Mouse (Mus musculus) heart, embryonic 12.5 days (tissue): Measurements from ENCODE around the gene Ankrd12. TPM values are rescaled to one million over a fixed set of nuclear protein-coding genes. Genes with fewer than 3 reads are reported as not detected.

Experiments used
- ATAC-seq: fragments of 200-750 bp; cut with Nextera tagmentation; 2 replicates; pipeline ENCODE4 v1.8.0; 2017; ENCODE audit warnings: moderate TSS enrichment, moderate library complexity; ENCODE audit not compliant: insufficient number of reproducible peaks, low FRiP score
- H3K27ac ChIP-seq: fragments of 300-500 bp; sonication (generic); 2 replicates; pipeline ENCODE4 v1.5.1; 2016; ENCODE audit warnings: mild to moderate bottlenecking, moderate library complexity; ENCODE audit not compliant: poor library complexity, severe bottlenecking
- H3K27me3 ChIP-seq: fragments of 300-500 bp; sonication (generic); replicated peaks from 2 replicates; pipeline ENCODE4 v1.6.1; 2016; ENCODE audit warnings: mild to moderate bottlenecking, moderate library complexity
- H3K36me3 ChIP-seq: fragments of 300-500 bp; sonication (generic); 2 replicates; pipeline ENCODE4 v1.6.1; 2016; ENCODE audit warnings: mild to moderate bottlenecking, moderate library complexity
- H3K4me1 ChIP-seq: fragments of 300-500 bp; sonication (generic); replicated peaks from 2 replicates; pipeline ENCODE4 v1.6.1; 2016; ENCODE audit warnings: mild to moderate bottlenecking
- H3K4me2 ChIP-seq: fragments of 300-500 bp; sonication (generic); 2 replicates; pipeline ENCODE4 v1.6.1; 2016; ENCODE audit warnings: mild to moderate bottlenecking, moderate library complexity
- H3K4me3 ChIP-seq: fragments of 300-500 bp; sonication (generic); 2 replicates; pipeline ENCODE4 v1.5.1; 2016; ENCODE audit warnings: mild to moderate bottlenecking
- H3K9ac ChIP-seq: fragments of 300-500 bp; sonication (generic); 2 replicates; pipeline ENCODE4 v1.6.1; 2016; ENCODE audit warnings: mild to moderate bottlenecking, moderate library complexity
- H3K9me3 ChIP-seq: fragments of 300-500 bp; sonication (generic); replicated peaks from 2 replicates; pipeline ENCODE4 v1.6.1; 2016; ENCODE audit warnings: mild to moderate bottlenecking, moderate library complexity
- WGBS: fragments of 180-500 bp; shearing (Covaris S2); methylation state at CpG from one replicate; pipeline ENCODE4 v1.1.7; 2016; 5-methylcytosine and 5-hydroxymethylcytosine counted together
- polyA plus RNA-seq: library from polyadenylated mRNA; unstranded; fragments of >200 nt; fragmentation: Nextera tagmentation; extraction: Ambion mirVana; gene quantifications from 2 replicates; pipeline ENCODE4 v1.2.1, GENCODE M21; 2016

The Ankrd12 gene
- polyA plus RNA-seq, 1 experiment from 2014 or later: 18.7 TPM

DNA sequence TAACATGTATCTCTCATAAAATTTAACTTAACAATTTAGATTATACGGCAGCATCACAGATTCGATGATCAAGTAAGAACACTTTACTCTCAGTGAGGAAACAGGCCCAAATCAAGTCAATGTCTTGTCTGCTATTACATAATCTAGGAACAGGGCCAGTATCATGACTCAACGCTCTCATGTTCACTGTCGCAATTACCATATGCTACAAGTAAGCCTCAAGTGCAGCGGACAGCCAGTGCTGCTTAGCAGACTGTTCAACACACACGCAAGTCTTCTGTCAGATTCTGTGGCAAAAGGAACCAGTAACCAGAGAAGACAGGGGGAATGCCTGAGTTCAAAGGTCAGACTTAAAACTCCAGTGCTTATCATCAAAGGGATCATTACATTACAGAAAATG lies 145.9 kb downstream of the Ankrd12 start:
- no peak overlapping the region for H3K9ac ChIP-seq
- no peak overlapping the region for H3K27ac ChIP-seq
- no peak for ATAC-seq
- peaks cover 5% of the 10 kb centered on the region; the same call in 1 of the 2 replicates for H3K9me3 ChIP-seq
- H3K4me2 ChIP-seq: no peak overlapping the region
- H3K36me3 ChIP-seq: peaks cover 58% of the 10 kb centered on the region
- H3K4me1 ChIP-seq: peaks cover 8% of the 10 kb centered on the region
- no peaks in the 10 kb centered on the region for H3K27me3 ChIP-seq
- no peak overlapping the region for H3K4me3 ChIP-seq
- WGBS: 75% methylated on average over 6 of the region's 6 CpGs

DNA sequence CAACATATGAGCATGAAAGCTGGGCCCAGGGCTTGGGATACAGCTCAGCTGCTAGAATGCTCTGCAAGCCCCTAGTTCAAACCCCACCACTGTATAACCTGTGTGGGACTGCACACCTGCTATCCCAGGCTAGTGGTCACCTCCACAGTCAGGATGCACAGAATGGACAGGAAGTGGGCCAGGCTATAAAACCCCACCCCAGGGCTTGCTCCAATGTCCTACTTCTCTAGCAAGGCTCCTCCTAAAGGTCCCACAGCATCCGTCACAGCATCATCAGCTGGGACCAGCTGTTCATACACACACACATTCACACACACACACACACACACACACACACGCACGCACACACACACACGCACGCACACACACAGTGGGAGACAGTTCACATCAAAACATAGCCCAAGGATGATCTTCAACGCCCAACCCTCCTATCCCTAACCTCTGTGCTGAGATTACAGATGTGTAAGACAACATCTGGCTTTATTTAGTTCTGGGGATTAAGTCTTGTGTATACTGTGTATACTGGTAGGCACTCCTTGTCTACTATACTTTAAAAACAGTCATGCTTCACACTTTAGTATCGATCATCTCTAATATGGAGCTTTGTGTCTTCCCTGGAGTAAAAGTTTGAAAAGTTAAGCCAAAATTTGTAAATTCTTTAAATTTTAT lies 146.6 kb downstream of the Ankrd12 start:
- no peaks in the 10 kb centered on the region for H3K27me3 ChIP-seq
- H3K36me3 ChIP-seq: peaks cover 58% of the 10 kb centered on the region
- H3K27ac ChIP-seq: no peak overlapping the region
- no peak overlapping the region for H3K4me3 ChIP-seq
- peaks cover 8% of the 10 kb centered on the region for H3K4me1 ChIP-seq
- 91% methylated on average over 7 of the region's 7 CpGs for WGBS
- no peak overlapping the region for H3K9ac ChIP-seq
- peaks cover 5% of the 10 kb centered on the region; the same call in 1 of the 2 replicates for H3K9me3 ChIP-seq
- no peak overlapping the region for H3K4me2 ChIP-seq
- ATAC-seq: no peak

DNA sequence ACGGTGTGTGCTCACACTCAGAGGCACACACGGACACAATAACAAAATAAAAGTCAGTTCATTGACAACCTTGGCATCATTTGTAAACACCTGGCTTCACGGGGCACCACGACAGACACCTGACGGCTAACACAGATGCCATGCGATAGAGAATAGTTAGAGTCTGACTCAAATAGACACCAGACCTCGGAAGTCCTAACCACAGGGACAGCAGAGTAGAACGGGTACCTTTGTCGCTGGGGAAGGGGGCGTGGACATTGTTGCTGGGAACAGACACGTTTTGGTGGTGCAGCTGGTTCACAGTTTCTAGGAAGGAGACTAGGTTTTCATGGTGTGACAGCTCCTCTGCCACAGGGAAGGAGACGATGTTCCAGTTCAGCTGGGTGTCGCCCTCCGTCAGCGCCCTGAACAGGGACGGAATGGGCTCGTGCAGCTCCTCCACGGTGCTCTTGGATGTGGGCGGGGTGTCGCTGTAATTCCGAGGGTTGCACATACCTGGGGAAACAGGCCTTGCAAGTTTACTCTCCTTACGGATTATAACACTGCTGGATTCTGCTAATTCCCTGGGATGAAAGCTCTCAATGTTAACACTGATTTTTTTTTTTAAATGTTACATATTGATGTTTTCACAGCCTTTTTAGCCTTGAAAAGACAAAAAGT lies 147.4 kb downstream of the Ankrd12 start:
- no peak overlapping the region for H3K4me3 ChIP-seq
- H3K9me3 ChIP-seq: peaks cover 5% of the 10 kb centered on the region; the same call in 1 of the 2 replicates
- H3K9ac ChIP-seq: no peak overlapping the region
- no peaks in the 10 kb centered on the region for H3K27me3 ChIP-seq
- H3K4me1 ChIP-seq: peaks cover 8% of the 10 kb centered on the region
- ATAC-seq: no peak
- no peak overlapping the region for H3K4me2 ChIP-seq
- peaks cover 60% of the 10 kb centered on the region for H3K36me3 ChIP-seq
- no peak overlapping the region for H3K27ac ChIP-seq
- WGBS: 86% methylated on average over 22 of the region's 22 CpGs

DNA sequence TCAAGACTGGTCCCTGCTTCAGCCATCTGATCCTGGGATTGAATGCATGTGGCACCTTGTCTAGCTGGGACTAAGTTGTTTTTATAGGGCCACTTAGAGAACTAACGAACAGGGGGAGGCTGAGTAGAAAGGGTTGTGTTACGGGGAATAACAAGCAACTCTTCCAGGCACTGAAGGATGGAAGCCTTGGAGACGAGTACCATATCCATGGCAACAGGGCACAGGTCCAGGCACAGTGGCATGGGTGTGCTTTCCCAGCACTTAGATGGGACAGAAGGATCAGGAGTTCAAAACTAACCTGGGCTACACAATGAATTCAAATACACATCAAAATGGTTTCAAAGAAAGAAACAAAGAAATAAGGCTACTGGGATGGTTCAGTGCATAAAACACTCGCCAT lies 149.8 kb downstream of the Ankrd12 start:
- Histone ChIP-seq H3K27ac (no peak overlapping the region), H3K4me3 (no peak overlapping the region), H3K9ac (no peak overlapping the region), H3K9me3 (no peaks in the 10 kb centered on the region), H3K27me3 (no peaks in the 10 kb centered on the region), H3K4me2 (no peak overlapping the region), H3K36me3 (peaks cover 57% of the 10 kb centered on the region), H3K4me1 (peaks cover 8% of the 10 kb centered on the region)
- WGBS: 88% methylated on average over 4 of the region's 4 CpGs
- no peak for ATAC-seq

DNA sequence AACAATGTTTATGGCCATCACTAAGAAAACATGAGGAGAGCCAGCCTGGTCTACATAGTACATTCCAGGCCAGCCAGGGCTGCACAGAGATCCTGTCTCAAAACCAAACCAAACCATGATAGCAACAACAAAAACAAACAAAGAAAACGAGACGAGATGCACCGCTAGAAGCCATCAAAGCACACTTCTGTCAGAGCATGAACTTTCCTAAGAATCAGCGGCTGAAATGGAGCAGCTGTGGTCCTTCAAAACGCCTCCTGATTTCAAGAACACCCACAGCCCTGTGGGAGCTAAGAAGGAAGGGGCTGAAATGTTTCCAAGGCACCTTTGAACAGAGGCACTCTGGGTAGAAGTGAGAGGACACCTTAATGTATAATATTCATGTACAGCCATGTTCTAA lies 152.7 kb downstream of the Ankrd12 start:
- Histone ChIP-seq H3K9ac (no peak overlapping the region), H3K36me3 (peaks cover 63% of the 10 kb centered on the region), H3K27ac (no peak overlapping the region), H3K9me3 (no peaks in the 10 kb centered on the region), H3K4me2 (no peak overlapping the region), H3K4me1 (no peaks in the 10 kb centered on the region; the same call in 1 of the 2 replicates), H3K4me3 (no peak overlapping the region), H3K27me3 (no peaks in the 10 kb centered on the region)
- ATAC-seq: no peak
- 60% methylated on average over 5 of the region's 5 CpGs for WGBS

DNA sequence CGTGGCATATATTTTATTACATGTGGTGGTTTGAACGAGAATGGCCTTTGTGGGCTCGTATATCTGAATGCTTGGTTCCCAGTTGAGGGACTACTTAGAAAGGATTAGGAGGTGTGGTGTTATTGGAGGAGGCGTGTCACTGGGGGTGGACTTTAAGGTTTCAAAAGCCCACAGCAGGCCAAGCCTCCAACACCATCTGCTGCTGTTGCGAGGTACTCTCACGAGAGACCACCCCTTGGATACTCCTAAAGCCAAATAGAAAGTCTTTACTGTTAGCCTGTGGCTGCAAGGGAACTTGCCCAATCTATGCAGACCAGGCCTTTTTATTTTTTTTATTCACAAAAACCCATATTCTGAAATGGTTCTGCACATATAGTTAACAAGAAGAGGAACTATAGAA lies 154.9 kb downstream of the Ankrd12 start:
- no peak overlapping the region for H3K4me3 ChIP-seq

DNA sequence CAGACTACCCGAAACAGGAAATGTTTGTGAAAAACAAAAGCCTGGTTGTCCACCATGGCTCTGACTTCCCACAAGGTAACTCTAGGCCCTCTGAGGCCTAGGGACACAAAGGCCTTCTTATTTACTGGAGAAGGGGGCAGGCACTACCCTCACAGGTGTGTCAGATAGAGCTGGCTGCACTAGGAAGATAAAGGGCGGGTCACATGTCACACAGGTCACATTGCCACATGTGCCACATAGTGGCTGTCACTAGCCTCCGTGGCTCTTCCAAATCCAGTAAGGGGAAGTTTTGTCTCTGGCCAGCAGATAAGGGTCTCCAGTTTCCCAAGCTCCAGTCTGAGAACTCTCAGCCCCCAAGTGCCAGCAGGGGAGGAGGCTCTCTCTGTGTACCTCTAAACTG lies 157.7 kb downstream of the Ankrd12 start:
- peaks cover 32% of the 10 kb centered on the region for H3K36me3 ChIP-seq
- H3K4me2 ChIP-seq: no peak overlapping the region
- 55% methylated on average over 3 of the region's 3 CpGs for WGBS
- no peaks in the 10 kb centered on the region for H3K27me3 ChIP-seq
- no peak overlapping the region for H3K9ac ChIP-seq
- no peaks in the 10 kb centered on the region for H3K9me3 ChIP-seq
- peaks cover 13% of the 10 kb centered on the region for H3K4me1 ChIP-seq
- ATAC-seq: no peak
- no peak overlapping the region for H3K27ac ChIP-seq
- H3K4me3 ChIP-seq: no peak overlapping the region

More for the DNA sequence above, 154.9 kb downstream of the Ankrd12 start:
- Histone ChIP-seq H3K36me3 (peaks cover 56% of the 10 kb centered on the region), H3K4me2 (no peak overlapping the region), H3K4me1 (peaks cover 2% of the 10 kb centered on the region; the same call in 1 of the 2 replicates), H3K27ac (no peak overlapping the region), H3K9me3 (no peaks in the 10 kb centered on the region), H3K9ac (no peak overlapping the region), H3K27me3 (no peaks in the 10 kb centered on the region)
- 85% methylated on average over 6 of the region's 6 CpGs for WGBS
- ATAC-seq: no peak

DNA sequence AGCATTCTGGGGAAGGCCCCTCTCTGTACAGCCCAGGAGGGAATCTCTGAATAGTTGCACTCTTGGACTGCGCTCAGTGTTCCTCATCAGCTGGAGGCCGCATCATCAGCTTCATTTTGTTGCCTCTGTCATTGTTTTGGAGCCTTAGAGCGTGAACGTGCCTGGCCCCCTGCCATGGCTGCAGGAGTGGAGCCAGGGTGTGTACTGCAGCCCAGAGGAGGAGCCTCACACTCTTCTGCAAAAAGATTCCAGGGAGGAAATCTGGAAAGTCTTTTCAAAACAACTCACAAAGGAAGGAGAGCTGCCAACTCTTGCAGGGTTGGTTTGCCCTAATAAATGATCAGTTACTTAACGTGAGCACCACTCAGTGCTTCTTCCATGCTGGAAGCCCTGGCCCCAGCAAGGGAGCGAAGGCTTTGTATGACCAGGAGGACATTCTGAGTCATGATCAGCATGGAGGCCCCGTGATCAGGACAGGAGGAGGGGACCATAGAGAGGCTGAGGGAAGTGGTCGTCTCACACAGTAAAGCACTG lies 160.7 kb downstream of the Ankrd12 start:
- peak; percentile 82 for ATAC-seq
- Histone ChIP-seq H3K9ac (no peak overlapping the region), H3K36me3 (peaks cover 9% of the 10 kb centered on the region), H3K4me2 (peak overlapping the region; percentile 11; the same call in 1 of the 2 replicates), H3K9me3 (no peaks in the 10 kb centered on the region), H3K27me3 (no peaks in the 10 kb centered on the region), H3K4me3 (no peak overlapping the region), H3K4me1 (peaks cover 13% of the 10 kb centered on the region), H3K27ac (peak overlapping the region; percentile 79)
- WGBS: 45% methylated on average over 8 of the region's 8 CpGs

Other genes starting within 250 kb of the Ankrd12 start
- gene Ralbp1, start 191.3 kb downstream of the Ankrd12 start, polyA plus RNA-seq: 40.9 and 41.1 TPM in 2 replicates
- gene Twsg1, start 125.9 kb downstream of the Ankrd12 start, polyA plus RNA-seq: 109 TPM in 2 replicates
- gene Ndufv2, start 24.5 kb upstream of the Ankrd12 start, polyA plus RNA-seq: 482 and 485 TPM in 2 replicates
- gene Washc1, start 34.5 kb upstream of the Ankrd12 start, polyA plus RNA-seq: 27.6 and 30.2 TPM in 2 replicates
- 18.0 and 20.5 TPM in 2 replicates for gene Ddx11, start 46.4 kb upstream of the Ankrd12 start, polyA plus RNA-seq